In genomic region chr3:26641351-26642249, GRCm38 (mm10) we compare ENCODE assay signal across 11 mouse cellular contexts. TPM values are rescaled to one million over a fixed set of nuclear protein-coding genes. Genes with fewer than 3 reads are reported as not detected.
DNase-seq lines count a peak whose midpoint lies in the region; ATAC-seq and TF ChIP-seq lines count a peak whose summit lies in the region.
"Had no signal": no experiment of that assay in that cellular context is flagged by ENCODE, and none has a peak within 500 bp of the region (broad histone marks: within the 10 kb centered on the region; RNA-seq: fewer than 3 reads in every experiment).

No protein-coding gene starts in this region.

- H3K4me1 ChIP-seq in ES-E14 (ENCODE audit: control insufficient read depth in 2 of 2, insufficient read depth in 2 of 2, low read length in 2 of 2, poor library complexity in 1 of 2), result no peaks in the 10 kb centered on the region
- H3K4me1 ChIP-seq in hindbrain, embryonic 11.5 days (replicated peaks; ENCODE audit: control insufficient read depth, insufficient read depth, low read length), result peaks cover 4% of the 10 kb centered on the region; the same call in 1 of the 2 replicates
- no peaks in the 10 kb centered on the region for H3K4me1 ChIP-seq in midbrain, postnatal 0 days (ENCODE audit: insufficient read depth, low read length)
- H3K4me1 ChIP-seq in heart, embryonic 11.5 days (ENCODE audit: control insufficient read depth, insufficient read depth, low read length), result no peaks in the 10 kb centered on the region
- H3K4me1 ChIP-seq: liver, embryonic 13.5 days had no signal

- 41% methylated on average over 15 of the region's 15 CpGs for WGBS in hindbrain, embryonic 11.5 days
- WGBS in midbrain, postnatal 0 days, result 35% methylated on average over 15 of the region's 15 CpGs
- 80% methylated on average over 15 of the region's 15 CpGs for WGBS in heart, embryonic 11.5 days (ENCODE audit: insufficient replicate concordance)

- in situ Hi-C loops in ES-E14 (cut with MboI; ENCODE audit: low sequenced_read_pairs in 2 of 2, unreplicated experiment in 2 of 2), result no loop called here

- TF ChIP-seq CTCF in midbrain, postnatal 0 days (IDR thresholded peaks at IDR 0.05), result no peak

- H3K4me3 ChIP-seq in ES-E14 (ENCODE audit: insufficient read depth in 1 of 2, low read depth in 1 of 2, low read length in 2 of 2, poor library complexity in 1 of 2, severe bottlenecking in 1 of 2), result no peak overlapping the region
- H3K4me3 ChIP-seq in hindbrain, embryonic 11.5 days (ENCODE audit: low read depth, low read length), result no peak overlapping the region
- H3K4me3 ChIP-seq in midbrain, postnatal 0 days (ENCODE audit: low read depth, low read length), result no peak overlapping the region
- H3K4me3 ChIP-seq in heart, embryonic 11.5 days (ENCODE audit: low read depth, low read length), result no peak overlapping the region
- H3K4me3 ChIP-seq: heart, adult 2 months; liver, embryonic 13.5 days had no signal

- H3K27me3 ChIP-seq in hindbrain, embryonic 11.5 days (ENCODE audit: control insufficient read depth, insufficient read depth, low read length), result no peaks in the 10 kb centered on the region
- no peaks in the 10 kb centered on the region for H3K27me3 ChIP-seq in midbrain, postnatal 0 days (ENCODE audit: insufficient read depth, low read length)
- no peaks in the 10 kb centered on the region for H3K27me3 ChIP-seq in heart, embryonic 11.5 days (ENCODE audit: control insufficient read depth, insufficient read depth, low read length)
- H3K27me3 ChIP-seq: liver, embryonic 13.5 days had no signal

- no peak overlapping the region for H3K4me2 ChIP-seq in hindbrain, embryonic 11.5 days (replicated peaks; ENCODE audit: low read depth, low read length)
- no peak overlapping the region for H3K4me2 ChIP-seq in midbrain, postnatal 0 days (ENCODE audit: low read depth, low read length, poor library complexity, severe bottlenecking)
- no peak overlapping the region for H3K4me2 ChIP-seq in heart, embryonic 11.5 days
- H3K4me2 ChIP-seq: liver, embryonic 13.5 days had no signal

- H3K36me3 ChIP-seq in ES-E14 (ENCODE audit: control insufficient read depth, insufficient read depth, low read length, poor library complexity, severe bottlenecking), result no peaks in the 10 kb centered on the region
- H3K36me3 ChIP-seq in hindbrain, embryonic 11.5 days (ENCODE audit: control insufficient read depth, insufficient read depth, low read length), result no peaks in the 10 kb centered on the region
- H3K36me3 ChIP-seq in midbrain, postnatal 0 days (ENCODE audit: insufficient read depth, low read length), result no peaks in the 10 kb centered on the region
- H3K36me3 ChIP-seq in heart, embryonic 11.5 days (ENCODE audit: control insufficient read depth, insufficient read depth, low read length), result no peaks in the 10 kb centered on the region
- H3K36me3 ChIP-seq: liver, embryonic 13.5 days had no signal

- H3K9me3 ChIP-seq in ES-E14 (ENCODE audit: control insufficient read depth, insufficient read depth, low read depth, low read length), result no peaks in the 10 kb centered on the region
- no peaks in the 10 kb centered on the region for H3K9me3 ChIP-seq in hindbrain, embryonic 11.5 days (ENCODE audit: control insufficient read depth, low read length)
- H3K9me3 ChIP-seq in midbrain, postnatal 0 days (ENCODE audit: low read length), result no peaks in the 10 kb centered on the region
- no peaks in the 10 kb centered on the region for H3K9me3 ChIP-seq in heart, embryonic 11.5 days (replicated peaks; ENCODE audit: control insufficient read depth, low read length)
- H3K9me3 ChIP-seq: liver, embryonic 13.5 days had no signal

- H3K9ac ChIP-seq in ES-E14 (ENCODE audit: insufficient read depth, low read depth, low read length, poor library complexity, severe bottlenecking), result no peak overlapping the region
- H3K9ac ChIP-seq in hindbrain, embryonic 11.5 days (ENCODE audit: low read depth, low read length), result no peak overlapping the region
- H3K9ac ChIP-seq in midbrain, postnatal 0 days (replicated peaks; ENCODE audit: low read length, poor library complexity, severe bottlenecking), result no peak overlapping the region
- H3K9ac ChIP-seq in heart, embryonic 11.5 days (ENCODE audit: low read depth, low read length), result no peak overlapping the region
- H3K9ac ChIP-seq: liver, embryonic 13.5 days had no signal

- ATAC-seq in hindbrain, embryonic 11.5 days (ENCODE audit: low FRiP score), result peak; percentile 89
- ATAC-seq in midbrain, postnatal 0 days (ENCODE audit: low FRiP score), result no peak
- no peak for ATAC-seq in heart, embryonic 11.5 days (replicated peaks; ENCODE audit: insufficient number of reproducible peaks, low FRiP score, low TSS enrichment)

- H3K27ac ChIP-seq in ES-E14 (ENCODE audit: insufficient read depth, low read depth, low read length, poor library complexity, severe bottlenecking), result no peak overlapping the region
- H3K27ac ChIP-seq in hindbrain, embryonic 11.5 days (ENCODE audit: low read depth, low read length), result no peak overlapping the region
- H3K27ac ChIP-seq in midbrain, postnatal 0 days (ENCODE audit: low read depth, low read length), result no peak overlapping the region
- H3K27ac ChIP-seq in heart, embryonic 11.5 days (ENCODE audit: low read depth, low read length), result no peak overlapping the region
- H3K27ac ChIP-seq: heart, adult 2 months; liver, embryonic 13.5 days had no signal

- DNase-seq in ES-E14 (ENCODE audit: low read depth, low spot score), result no peak
- peak; percentile 19 for DNase-seq in embryo, embryonic 11.5 days (ENCODE audit: low read depth, low spot score)
- DNase-seq in hindbrain, embryonic 11.5 days (ENCODE audit: low spot score), result peak; percentile 70
- DNase-seq in midbrain, postnatal 0 days (ENCODE audit: low spot score), result peak; percentile 87
- no peak for DNase-seq in urinary bladder, postnatal 36 days (ENCODE audit: low spot score in 2 of 2)
- DNase-seq in testis, postnatal 14 days (ENCODE audit: low spot score), result no peak
- DNase-seq: heart, adult 2 months; liver, embryonic 13.5 days had no signal

TF ChIP-seq in ES-E14, 5 proteins besides CTCF, POLR2A, EP300 and RAD21:
- TF ChIP-seq ZNF384 (IDR thresholded peaks at IDR 0.05; ENCODE audit: low read depth, low read length) (0 out of 2 replicates have a peak, but pooled peaks have one; percentile 12), ZC3H11A (IDR thresholded peaks at IDR 0.05; ENCODE audit: borderline replicate concordance, low read depth, low read length) (no peak)
TF ChIP-seq in ES-E14: peak in this region for 1.

RNA-seq across cellular contexts. Expression of gene Spata16, which starts 4.2 kb away (rescaled TPM):
- not detected in 2 replicates for total RNA-seq in ES-E14 (2012; rRNA removed)
- polyA plus RNA-seq in hindbrain, embryonic 11.5 days (2014; fragmentation: Nextera tagmentation; extraction: Ambion mirVana), result not detected in 2 replicates
- not detected in 2 replicates for total RNA-seq in midbrain, postnatal 0 days (2014; rRNA removed)
- polyA plus RNA-seq in midbrain, postnatal 0 days (2015; fragmentation: Nextera tagmentation; extraction: Ambion mirVana), result not detected in 2 replicates
- polyA plus RNA-seq in heart, embryonic 11.5 days (2014; fragmentation: Nextera tagmentation; extraction: Ambion mirVana), result not detected in 2 replicates
- total RNA-seq: heart, adult 2 months; layer of hippocampus, postnatal 14 days had no signal
- polyA plus RNA-seq: heart, adult 2 months; intestine, embryonic 14.5 days; liver, embryonic 13.5 days had no signal

Comparison
In these comparisons a context has a peak if more than half of its experiments do, and no peak if none do; other contexts are left out.
1. DNase-seq: peak in embryo, embryonic 11.5 days (single experiment), hindbrain, embryonic 11.5 days (single experiment) and midbrain, postnatal 0 days (single experiment); none in ES-E14 (single experiment), urinary bladder, postnatal 36 days (0 of 2) and testis, postnatal 14 days (single experiment).